Comparison of ENCODE assay signal across 28 mouse cellular contexts in genomic region chr16:97598046-97598445, GRCm38 (mm10). TPM values are rescaled to one million over a fixed set of nuclear protein-coding genes. Genes with fewer than 3 reads are reported as not detected.
"Had no signal": no experiment of that assay in that cellular context is flagged by ENCODE, and none has a peak within 500 bp of the region (broad histone marks: within the 10 kb centered on the region; RNA-seq: fewer than 3 reads in every experiment).

No protein-coding gene starts in this region.

- H3K9ac ChIP-seq: forebrain, postnatal 0 days; heart, embryonic 13.5 days; heart, embryonic 15.5 days; hindbrain, embryonic 13.5 days; hindbrain, embryonic 15.5 days; limb, embryonic 13.5 days; limb, embryonic 15.5 days; liver, embryonic 12.5 days; liver, embryonic 14.5 days had no signal

- DNase-seq: forebrain, postnatal 0 days; gastrocnemius, postnatal 14 days; gastrocnemius, postnatal 36 days; heart, adult 11 months; heart, adult 2 months; heart, postnatal 14 days; heart, postnatal 36 days; layer of hippocampus, adult 9-11 months; layer of hippocampus, postnatal 36 days; left cerebral cortex, postnatal 4 days had no signal

- H3K4me3 ChIP-seq: heart, adult 2 months; heart, embryonic 13.5 days; heart, embryonic 15.5 days; hindbrain, embryonic 13.5 days; hindbrain, embryonic 15.5 days; limb, embryonic 13.5 days; limb, embryonic 15.5 days; liver, embryonic 12.5 days had no signal

- H3K4me2 ChIP-seq: heart, embryonic 11.5 days; heart, embryonic 13.5 days; heart, embryonic 15.5 days; hindbrain, embryonic 13.5 days; hindbrain, embryonic 15.5 days; limb, embryonic 13.5 days; limb, embryonic 15.5 days; liver, embryonic 12.5 days had no signal

- H3K9me3 ChIP-seq: heart, embryonic 13.5 days; heart, embryonic 15.5 days; hindbrain, embryonic 13.5 days; hindbrain, embryonic 15.5 days; limb, embryonic 13.5 days; limb, embryonic 15.5 days; liver, embryonic 12.5 days had no signal

- H3K27me3 ChIP-seq: heart, embryonic 15.5 days; hindbrain, embryonic 13.5 days; hindbrain, embryonic 15.5 days; limb, embryonic 13.5 days; limb, embryonic 15.5 days; liver, embryonic 12.5 days had no signal

- H3K36me3 ChIP-seq: heart, embryonic 13.5 days; heart, embryonic 15.5 days; hindbrain, embryonic 13.5 days; hindbrain, embryonic 15.5 days; limb, embryonic 13.5 days; limb, embryonic 15.5 days; liver, embryonic 12.5 days had no signal

- ATAC-seq: forebrain, postnatal 0 days; hindbrain, postnatal 0 days; intestine, embryonic 16.5 days; liver, embryonic 12.5 days had no signal

- H3K27ac ChIP-seq: heart, adult 2 months; heart, embryonic 13.5 days; heart, embryonic 15.5 days; hindbrain, embryonic 13.5 days; hindbrain, embryonic 15.5 days; hindbrain, postnatal 0 days; limb, embryonic 13.5 days; limb, embryonic 15.5 days; liver, embryonic 12.5 days; liver, embryonic 14.5 days had no signal

- H3K4me1 ChIP-seq: heart, embryonic 13.5 days; heart, embryonic 15.5 days; hindbrain, embryonic 13.5 days; hindbrain, embryonic 15.5 days; limb, embryonic 13.5 days; liver, embryonic 12.5 days had no signal

RNA-seq across cellular contexts. Expression of gene Tmprss2, which starts 12.9 kb away (rescaled TPM):
- total RNA-seq: gastrocnemius, adult 8-10 months; gastrocnemius, postnatal 14 days; gastrocnemius, postnatal 36 days; heart, adult 2 months; heart, postnatal 36 days; hematopoietic stem cell, adult 5-6 weeks; hindbrain, postnatal 0 days; layer of hippocampus, adult 18-20 months; layer of hippocampus, adult 8-10 months; layer of hippocampus, postnatal 14 days; layer of hippocampus, postnatal 36 days; left cerebral cortex, adult 18-20 months; left cerebral cortex, postnatal 25 days; left cerebral cortex, postnatal 4 days had no signal
- polyA plus RNA-seq: hindbrain, embryonic 13.5 days had no signal
